ENCODE assay signal across 9 mouse cellular contexts in the genomic region with DNA sequence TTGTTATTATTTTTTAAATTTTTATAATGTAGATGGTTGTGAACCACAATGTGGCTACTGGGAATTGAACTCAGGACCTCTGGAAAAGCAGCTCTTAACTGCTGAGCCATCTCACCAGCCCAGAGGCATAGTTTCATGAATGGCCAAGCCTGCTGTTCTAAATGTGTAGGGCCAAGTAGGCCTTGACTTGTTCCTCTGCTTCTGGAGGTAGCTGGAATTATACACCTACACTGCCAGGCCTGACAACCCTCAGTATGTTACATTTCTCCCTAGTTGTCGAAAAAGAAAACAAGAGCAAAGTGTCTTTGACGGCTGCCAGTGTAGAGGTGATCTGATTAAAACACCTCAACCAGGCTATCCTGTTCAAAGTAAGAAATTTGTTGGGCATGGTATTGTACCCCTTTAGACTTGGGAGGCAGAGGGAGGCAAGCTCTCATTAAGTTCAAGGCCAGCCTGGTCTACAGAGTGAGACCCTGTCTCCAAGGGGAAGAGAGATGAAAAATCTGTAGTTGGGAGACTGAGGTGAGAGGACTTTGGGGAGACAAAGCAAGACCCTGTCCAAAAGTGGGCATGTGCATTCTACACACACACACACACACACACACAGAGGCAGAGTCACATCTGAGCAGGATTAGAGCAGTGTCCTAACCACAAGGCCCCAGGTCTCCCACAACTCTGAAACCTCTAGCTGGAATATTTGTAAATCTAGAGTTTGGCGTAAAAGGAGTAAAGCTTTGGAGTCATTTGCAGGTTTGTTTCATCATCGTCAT. TPM values are rescaled to one million over a fixed set of nuclear protein-coding genes. Genes with fewer than 3 reads are reported as not detected.
A peak's percentile ranks its signal among the peaks of the same experiment; 100 is the strongest.
DNase-seq lines count a peak whose midpoint lies in the region; ATAC-seq and TF ChIP-seq lines count a peak whose summit lies in the region.
"Had no signal": no experiment of that assay in that cellular context is flagged by ENCODE, and none has a peak within 500 bp of the region (broad histone marks: within the 10 kb centered on the region; RNA-seq: fewer than 3 reads in every experiment).

No protein-coding gene starts in this region.

- H3K9me3 ChIP-seq in heart, embryonic 16.5 days (replicated peaks; ENCODE audit: control insufficient read depth, low read length): no peaks in the 10 kb centered on the region
- H3K9me3 ChIP-seq in liver, embryonic 12.5 days (replicated peaks): no peaks in the 10 kb centered on the region

- no peak overlapping the region; the same call in 1 of the 2 replicates for H3K4me3 ChIP-seq in heart, embryonic 16.5 days (ENCODE audit: low read length)
- no peak overlapping the region for H3K4me3 ChIP-seq in heart, adult 2 months
- H3K4me3 ChIP-seq in liver, embryonic 12.5 days: no peak overlapping the region

- no peaks in the 10 kb centered on the region for H3K79me2 ChIP-seq in heart, adult 2 months (replicated peaks; ENCODE audit: control insufficient read depth, insufficient read depth, low read length)

- TF ChIP-seq POLR2A in heart, adult 2 months (IDR thresholded peaks at IDR 0.05; ENCODE audit: insufficient read depth, low read depth, low read length): no peak

- no peak for TF ChIP-seq CTCF in heart, adult 2 months (IDR thresholded peaks at IDR 0.05)

- H3K27me3 ChIP-seq in heart, embryonic 16.5 days (ENCODE audit: control insufficient read depth, insufficient read depth, low read length): no peaks in the 10 kb centered on the region
- no peaks in the 10 kb centered on the region for H3K27me3 ChIP-seq in heart, adult 2 months (ENCODE audit: control insufficient read depth, insufficient read depth, low read length)
- no peaks in the 10 kb centered on the region for H3K27me3 ChIP-seq in liver, embryonic 12.5 days (replicated peaks)

- H3K9ac ChIP-seq in heart, embryonic 16.5 days (ENCODE audit: low read length): no peak overlapping the region
- no peak overlapping the region for H3K9ac ChIP-seq in heart, adult 2 months (ENCODE audit: low read depth, low read length)
- no peak overlapping the region for H3K9ac ChIP-seq in liver, embryonic 12.5 days

- WGBS in heart, embryonic 16.5 days: 81% methylated on average over 4 of the region's 4 CpGs
- 86% methylated on average over 4 of the region's 4 CpGs for WGBS in heart, adult 2 months
- 69% methylated on average over 4 of the region's 4 CpGs for WGBS in liver, embryonic 12.5 days (ENCODE audit: insufficient replicate concordance)

- peaks cover 13% of the 10 kb centered on the region for H3K4me1 ChIP-seq in heart, embryonic 16.5 days (ENCODE audit: control insufficient read depth, insufficient read depth, low read length)
- H3K4me1 ChIP-seq in heart, adult 2 months (ENCODE audit: control insufficient read depth, insufficient read depth, low read length): no peaks in the 10 kb centered on the region; the same call in 1 of the 2 replicates
- peaks cover 34% of the 10 kb centered on the region for H3K4me1 ChIP-seq in liver, embryonic 12.5 days

- TF ChIP-seq EP300 in heart, adult 2 months (IDR thresholded peaks at IDR 0.05; ENCODE audit: insufficient read depth, low read depth, low read length): no peak

- no peak for ATAC-seq in heart, embryonic 16.5 days (replicated peaks; ENCODE audit: extremely low read depth, insufficient read depth, low FRiP score)
- no peak for ATAC-seq in liver, embryonic 12.5 days
- no peak for ATAC-seq in monocyte, adult 5-6 weeks (replicated peaks; ENCODE audit: insufficient number of reproducible peaks, low FRiP score, low TSS enrichment, poor library complexity, severe bottlenecking)

- DNase-seq in heart, adult 2 months: no peak
- peak; percentile 50 for DNase-seq in 416B (ENCODE audit: low read depth)
- DNase-seq in MN1 (ENCODE audit: low spot score): peak; percentile 30
- DNase-seq in lung, postnatal 36 days: no peak

- peak overlapping the region; percentile 68; the same call in 1 of the 2 replicates for H3K4me2 ChIP-seq in heart, embryonic 16.5 days (ENCODE audit: low read depth, low read length)
- peak overlapping the region; percentile 96 for H3K4me2 ChIP-seq in liver, embryonic 12.5 days

- H3K36me3 ChIP-seq in heart, embryonic 16.5 days (ENCODE audit: control insufficient read depth, insufficient read depth): no peaks in the 10 kb centered on the region
- no peaks in the 10 kb centered on the region for H3K36me3 ChIP-seq in heart, adult 2 months (ENCODE audit: control insufficient read depth, insufficient read depth, low read length)
- H3K36me3 ChIP-seq in liver, embryonic 12.5 days: no peaks in the 10 kb centered on the region

- no peak overlapping the region; the same call in 1 of the 2 replicates for H3K27ac ChIP-seq in heart, embryonic 16.5 days (ENCODE audit: low read length)
- H3K27ac ChIP-seq in heart, adult 2 months: no peak overlapping the region; the same call in 1 of the 2 replicates
- peak overlapping the region; percentile 68 for H3K27ac ChIP-seq in liver, embryonic 12.5 days

- intact Hi-C loops in heart, adult 2 months (cut with DNase I): no loop called here

RNA-seq across cellular contexts. Expression of gene Hfe2, which starts 26.3 kb away (rescaled TPM):
- polyA plus RNA-seq in heart, embryonic 16.5 days (2015; fragmentation: Nextera tagmentation; extraction: Ambion mirVana): 8.5 and 10.9 TPM in 2 replicates
- total RNA-seq in heart, adult 2 months (2021): 100 to 1,000 TPM; 289 to 295 TPM
- 199 and 261 TPM in 2 replicates for polyA plus RNA-seq in heart, adult 2 months (2012; rRNA removed)
- 0.68 and 0.98 TPM in 2 replicates for polyA plus RNA-seq in liver, embryonic 12.5 days (2016; fragmentation: Nextera tagmentation; extraction: Ambion mirVana)
- total RNA-seq in monocyte, adult 5-6 weeks (2017): 0.64 TPM in 1 of 3 replicates, not detected in the others

RNA-seq across cellular contexts. Expression of gene BC107364, which starts 46.6 kb away (rescaled TPM):
- polyA plus RNA-seq in heart, embryonic 16.5 days (2015; fragmentation: Nextera tagmentation; extraction: Ambion mirVana): 1.3 and 1.5 TPM in 2 replicates
- total RNA-seq in heart, adult 2 months (2021): not detected
- polyA plus RNA-seq in heart, adult 2 months (2012; rRNA removed): 0.15 TPM in 1 of 2 replicates, not detected in the other
- polyA plus RNA-seq in liver, embryonic 12.5 days (2016; fragmentation: Nextera tagmentation; extraction: Ambion mirVana): not detected in 2 replicates
- not detected in 3 replicates for total RNA-seq in monocyte, adult 5-6 weeks (2017)
- total RNA-seq: adrenal gland, postnatal 10 days; layer of hippocampus, adult 8-10 months had no signal

RNA-seq across cellular contexts. Expression of gene Txnip, which starts 59.1 kb away (rescaled TPM):
- polyA plus RNA-seq in heart, embryonic 16.5 days (2015; fragmentation: Nextera tagmentation; extraction: Ambion mirVana): 209 and 226 TPM in 2 replicates
- total RNA-seq in heart, adult 2 months (2021): 100 to 1,000 TPM; 276 to 338 TPM
- polyA plus RNA-seq in heart, adult 2 months (2012; rRNA removed): 515 and 744 TPM in 2 replicates
- polyA plus RNA-seq in liver, embryonic 12.5 days (2016; fragmentation: Nextera tagmentation; extraction: Ambion mirVana): 28.6 and 29.9 TPM in 2 replicates
- total RNA-seq in monocyte, adult 5-6 weeks (2017): 575 to 636 TPM (median 578 TPM) in 3 replicates

Comparison
In these comparisons a context has a peak if more than half of its experiments do, and no peak if none do; other contexts are left out.
1. RNA of gene Hfe2, which starts 26.3 kb away (polyA plus RNA-seq): 199 to 261 TPM in heart, adult 2 months; 8.5 to 10.9 TPM in heart, embryonic 16.5 days and 0.68 to 0.98 TPM in liver, embryonic 12.5 days; every median in the first group is over 10 times any median in the second.
2. DNase-seq: peak in 416B (single experiment) and MN1 (single experiment); none in heart, adult 2 months (0 of 2) and lung, postnatal 36 days (single experiment).